ENCODE assay signal across 8 mouse cellular contexts in genomic region chr5:23922516-23923291, GRCm38 (mm10).
DNase-seq lines count a peak whose midpoint lies in the region; ATAC-seq and TF ChIP-seq lines count a peak whose summit lies in the region.
"Had no signal": no experiment of that assay in that cellular context is flagged by ENCODE, and none has a peak within 500 bp of the region (broad histone marks: within the 10 kb centered on the region; RNA-seq: fewer than 3 reads in every experiment).

No protein-coding gene starts in this region.

- H3K9ac ChIP-seq in lung, embryonic 16.5 days (ENCODE audit: low read length), result no peak overlapping the region
- H3K9ac ChIP-seq in heart, embryonic 11.5 days (ENCODE audit: low read depth, low read length), result peak overlapping the region; percentile 58; the same call in 1 of the 2 replicates
- peak overlapping the region; percentile 82 for H3K9ac ChIP-seq in liver, embryonic 16.5 days (ENCODE audit: low read depth, low read length)
- no peak overlapping the region for H3K9ac ChIP-seq in stomach, postnatal 0 days (ENCODE audit: low read length)
- H3K9ac ChIP-seq: neural tube, embryonic 13.5 days had no signal

- no peak overlapping the region for H3K4me3 ChIP-seq in lung, embryonic 16.5 days (ENCODE audit: low read length)
- no peak overlapping the region for H3K4me3 ChIP-seq in lung, adult 2 months (replicated peaks; ENCODE audit: extremely low read depth, low read depth, low read length)
- peak overlapping the region; percentile 10; the same call in 1 of the 2 replicates for H3K4me3 ChIP-seq in heart, embryonic 11.5 days (ENCODE audit: low read depth, low read length)
- peak overlapping the region; percentile 62 for H3K4me3 ChIP-seq in liver, embryonic 16.5 days (ENCODE audit: low read depth, low read length)
- H3K4me3 ChIP-seq in stomach, postnatal 0 days (ENCODE audit: low read depth, low read length), result no peak overlapping the region
- H3K4me3 ChIP-seq: neural tube, embryonic 13.5 days had no signal

- no peak for TF ChIP-seq CTCF in lung, adult 2 months (IDR thresholded peaks at IDR 0.05; ENCODE audit: insufficient read depth, low read length)
- no peak for TF ChIP-seq CTCF in stomach, postnatal 0 days (IDR thresholded peaks at IDR 0.05; ENCODE audit: low read depth)

- no peak overlapping the region for H3K27ac ChIP-seq in lung, embryonic 16.5 days (ENCODE audit: low read length)
- H3K27ac ChIP-seq in heart, embryonic 11.5 days (ENCODE audit: low read depth, low read length), result peak overlapping the region; percentile 87
- peak overlapping the region; percentile 100 for H3K27ac ChIP-seq in liver, embryonic 16.5 days (ENCODE audit: low read length)
- no peak overlapping the region for H3K27ac ChIP-seq in stomach, postnatal 0 days (replicated peaks)
- H3K27ac ChIP-seq: neural tube, embryonic 13.5 days had no signal

- peak; percentile 39; the same call in 1 of the 2 replicates for ATAC-seq in lung, embryonic 16.5 days (ENCODE audit: low read depth)
- ATAC-seq in heart, embryonic 11.5 days (replicated peaks; ENCODE audit: insufficient number of reproducible peaks, low FRiP score, low TSS enrichment), result peak; percentile 94
- ATAC-seq in liver, embryonic 16.5 days (ENCODE audit: low read depth), result peak; percentile 89
- 0 out of 2 replicates have a peak, but pooled peaks have one; percentile 38 for ATAC-seq in stomach, postnatal 0 days (ENCODE audit: low FRiP score, low TSS enrichment)

- WGBS in lung, embryonic 16.5 days, result 55% methylated on average over 12 of the region's 12 CpGs
- 65% methylated on average over 12 of the region's 12 CpGs for WGBS in lung, adult 2 months
- 43% methylated on average over 12 of the region's 12 CpGs for WGBS in heart, embryonic 11.5 days (ENCODE audit: insufficient replicate concordance)
- WGBS in liver, embryonic 16.5 days (ENCODE audit: insufficient replicate concordance), result 20% methylated on average over 12 of the region's 12 CpGs
- 73% methylated on average over 12 of the region's 12 CpGs for WGBS in stomach, postnatal 0 days

- no peak for TF ChIP-seq POLR2A in lung, adult 2 months (IDR thresholded peaks at IDR 0.05; ENCODE audit: borderline replicate concordance, extremely low read depth, low read depth, low read length)

- H3K4me2 ChIP-seq in lung, embryonic 16.5 days (ENCODE audit: low read depth, low read length), result no peak overlapping the region
- H3K4me2 ChIP-seq in heart, embryonic 11.5 days, result peak overlapping the region; percentile 50
- H3K4me2 ChIP-seq in liver, embryonic 16.5 days (ENCODE audit: low read depth, low read length), result peak overlapping the region; percentile 75
- no peak overlapping the region for H3K4me2 ChIP-seq in stomach, postnatal 0 days (replicated peaks; ENCODE audit: low read depth)
- H3K4me2 ChIP-seq: neural tube, embryonic 13.5 days had no signal

- H3K27me3 ChIP-seq in lung, embryonic 16.5 days (ENCODE audit: control insufficient read depth, insufficient read depth, low read depth, low read length), result no peaks in the 10 kb centered on the region
- no peaks in the 10 kb centered on the region for H3K27me3 ChIP-seq in heart, embryonic 11.5 days (ENCODE audit: control insufficient read depth, insufficient read depth, low read length)
- H3K27me3 ChIP-seq in liver, embryonic 16.5 days (ENCODE audit: control insufficient read depth, insufficient read depth, low read depth, low read length), result no peaks in the 10 kb centered on the region
- H3K27me3 ChIP-seq in stomach, postnatal 0 days (ENCODE audit: control insufficient read depth, insufficient read depth, low read length), result no peaks in the 10 kb centered on the region
- H3K27me3 ChIP-seq: neural tube, embryonic 13.5 days had no signal

- DNase-seq in lung, adult 2 months, result no peak
- DNase-seq in stomach, postnatal 0 days (ENCODE audit: low spot score), result no peak
- no peak for DNase-seq in left cerebral cortex, adult 8-10 months (ENCODE audit: low spot score in 2 of 2)
- DNase-seq in right cerebral cortex, postnatal 25 days, result no peak

- H3K36me3 ChIP-seq in lung, embryonic 16.5 days (ENCODE audit: control insufficient read depth, insufficient read depth, low read length), result no peaks in the 10 kb centered on the region
- H3K36me3 ChIP-seq in heart, embryonic 11.5 days (ENCODE audit: control insufficient read depth, insufficient read depth, low read length), result no peaks in the 10 kb centered on the region
- no peaks in the 10 kb centered on the region for H3K36me3 ChIP-seq in liver, embryonic 16.5 days (ENCODE audit: control insufficient read depth, insufficient read depth)
- no peaks in the 10 kb centered on the region for H3K36me3 ChIP-seq in stomach, postnatal 0 days (ENCODE audit: control insufficient read depth, insufficient read depth, low read length)
- H3K36me3 ChIP-seq: neural tube, embryonic 13.5 days had no signal

- no peaks in the 10 kb centered on the region for H3K9me3 ChIP-seq in lung, embryonic 16.5 days (ENCODE audit: control insufficient read depth, low read length)
- H3K9me3 ChIP-seq in heart, embryonic 11.5 days (replicated peaks; ENCODE audit: control insufficient read depth, low read length), result no peaks in the 10 kb centered on the region
- H3K9me3 ChIP-seq in liver, embryonic 16.5 days (replicated peaks; ENCODE audit: control insufficient read depth, low read length), result no peaks in the 10 kb centered on the region
- no peaks in the 10 kb centered on the region for H3K9me3 ChIP-seq in stomach, postnatal 0 days (ENCODE audit: control insufficient read depth, low read length)
- H3K9me3 ChIP-seq: neural tube, embryonic 13.5 days had no signal

- H3K4me1 ChIP-seq in lung, embryonic 16.5 days (replicated peaks; ENCODE audit: control insufficient read depth, insufficient read depth, low read length), result no peaks in the 10 kb centered on the region
- H3K4me1 ChIP-seq in lung, adult 2 months (ENCODE audit: control insufficient read depth, insufficient read depth, low read length), result no peaks in the 10 kb centered on the region
- H3K4me1 ChIP-seq in heart, embryonic 11.5 days (ENCODE audit: control insufficient read depth, insufficient read depth, low read length), result peaks cover 16% of the 10 kb centered on the region
- peaks cover 39% of the 10 kb centered on the region for H3K4me1 ChIP-seq in liver, embryonic 16.5 days (ENCODE audit: control insufficient read depth, low read depth, low read length)
- no peaks in the 10 kb centered on the region for H3K4me1 ChIP-seq in stomach, postnatal 0 days (replicated peaks; ENCODE audit: control insufficient read depth, insufficient read depth)

- no peak for TF ChIP-seq EP300 in stomach, postnatal 0 days (optimal IDR thresholded peaks at IDR 0.05)

Comparison
In these comparisons a context has a peak if more than half of its experiments do, and no peak if none do; other contexts are left out.
1. ATAC-seq: peak in every context shown above with its lines; median percentile 94 in heart, embryonic 11.5 days; 89 in liver, embryonic 16.5 days; 39 in lung, embryonic 16.5 days; 38 in stomach, postnatal 0 days.
2. H3K27ac ChIP-seq: peak in heart, embryonic 11.5 days (single experiment) and liver, embryonic 16.5 days (single experiment); none in lung, embryonic 16.5 days (single experiment) and stomach, postnatal 0 days (single experiment).
3. H3K4me2 ChIP-seq: peak in heart, embryonic 11.5 days (single experiment) and liver, embryonic 16.5 days (single experiment); none in lung, embryonic 16.5 days (single experiment) and stomach, postnatal 0 days (single experiment).
4. H3K4me3 ChIP-seq: peak in heart, embryonic 11.5 days (single experiment) and liver, embryonic 16.5 days (single experiment); none in lung, embryonic 16.5 days (single experiment), lung, adult 2 months (single experiment) and stomach, postnatal 0 days (single experiment).
5. H3K9ac ChIP-seq: peak in heart, embryonic 11.5 days (single experiment) and liver, embryonic 16.5 days (single experiment); none in lung, embryonic 16.5 days (single experiment) and stomach, postnatal 0 days (single experiment).